Mouse (Mus musculus): Measurements from ENCODE around the gene Mkrn2.
A peak's percentile ranks its signal among the peaks of the same experiment; 100 is the strongest.

Gene Mkrn2

GRCm38 (mm10) chr6:115601715-115602523 is at the start of gene Mkrn2:
Gene Mkrn2, plus strand, starts transcription at chr6:115601902.
- peak; percentile 81 to 91 for DNase-seq (ENCODE audit: low spot score in 2 of 2)

- DNase-seq (ENCODE audit: low spot score in 2 of 2) = no peak
These were observed 46.2 kb upstream of the Mkrn2 start for GRCm38 (mm10) chr6:115555485-115555884.

GRCm38 (mm10) chr6:115558176-115558575 is 43.5 kb upstream of the Mkrn2 start:
- no peak for DNase-seq (ENCODE audit: low spot score in 2 of 2)

GRCm38 (mm10) chr6:115559651-115560632 is 41.8 kb upstream of the Mkrn2 start:
- DNase-seq (ENCODE audit: low spot score in 2 of 2) = no peak

- no peak for DNase-seq (ENCODE audit: low spot score in 2 of 2)
These were observed 36.1 kb upstream of the Mkrn2 start for GRCm38 (mm10) chr6:115565479-115566045.

GRCm38 (mm10) chr6:115574171-115574570 is 27.5 kb upstream of the Mkrn2 start:
- no peak for DNase-seq (ENCODE audit: low spot score in 2 of 2)

- no peak for DNase-seq (ENCODE audit: low spot score in 2 of 2)
These were observed 24.3 kb upstream of the Mkrn2 start for GRCm38 (mm10) chr6:115577407-115577806.

GRCm38 (mm10) chr6:115577941-115578340 is 23.8 kb upstream of the Mkrn2 start:
- DNase-seq (ENCODE audit: low spot score in 2 of 2) = no peak

GRCm38 (mm10) chr6:115580810-115581209 is 20.9 kb upstream of the Mkrn2 start:
- no peak for DNase-seq (ENCODE audit: low spot score in 2 of 2)

GRCm38 (mm10) chr6:115582328-115583115 is 19.2 kb upstream of the Mkrn2 start:
- DNase-seq (ENCODE audit: low spot score in 2 of 2) = no peak

- no peak for DNase-seq (ENCODE audit: low spot score in 2 of 2)
These were observed 18.1 kb upstream of the Mkrn2 start for GRCm38 (mm10) chr6:115583430-115584125.

GRCm38 (mm10) chr6:115584176-115584575 is 17.5 kb upstream of the Mkrn2 start:
- no peak for DNase-seq (ENCODE audit: low spot score in 2 of 2)

GRCm38 (mm10) chr6:115586321-115586720 is 15.4 kb upstream of the Mkrn2 start:
- no peak for DNase-seq (ENCODE audit: low spot score in 2 of 2)

- DNase-seq (ENCODE audit: low spot score in 2 of 2) = no peak
These were observed 9.9 kb upstream of the Mkrn2 start for GRCm38 (mm10) chr6:115591692-115592359.

- DNase-seq (ENCODE audit: low spot score in 2 of 2) = no peak
These were observed 9.2 kb upstream of the Mkrn2 start, which contains the start of gene Mkrn2os for GRCm38 (mm10) chr6:115592458-115592857. Gene Mkrn2os, minus strand, starts transcription at chr6:115592576.

- DNase-seq (ENCODE audit: low spot score in 2 of 2) = no peak
These were observed 8.4 kb upstream of the Mkrn2 start for GRCm38 (mm10) chr6:115593252-115593651.

GRCm38 (mm10) chr6:115594463-115594862 is 7.2 kb upstream of the Mkrn2 start:
- no peak for DNase-seq (ENCODE audit: low spot score in 2 of 2)

- no peak for DNase-seq (ENCODE audit: low spot score in 2 of 2)
These were observed 6.0 kb upstream of the Mkrn2 start for GRCm38 (mm10) chr6:115595667-115596066.

GRCm38 (mm10) chr6:115601322-115601714 is 384 bp upstream of the Mkrn2 start:
- peak in 1 of 2 experiments; percentile 22 for DNase-seq (ENCODE audit: low spot score in 2 of 2)

- DNase-seq (ENCODE audit: low spot score in 2 of 2) = no peak
These were observed 4.8 kb downstream of the Mkrn2 start for GRCm38 (mm10) chr6:115606461-115606860.

Measured in cerebellum, postnatal 4 days (tissue).